Mouse (Mus musculus) ZHBTc4 (cell line): Measurements from ENCODE around the gene Ppp1r13b.

ENCODE experiments used
- DNase-seq: peaks from one replicate; pipeline ENCODE4 v3.0.0-alpha.2; 2011; ENCODE audit warnings: low read depth, low spot score

The Ppp1r13b gene

DNA sequence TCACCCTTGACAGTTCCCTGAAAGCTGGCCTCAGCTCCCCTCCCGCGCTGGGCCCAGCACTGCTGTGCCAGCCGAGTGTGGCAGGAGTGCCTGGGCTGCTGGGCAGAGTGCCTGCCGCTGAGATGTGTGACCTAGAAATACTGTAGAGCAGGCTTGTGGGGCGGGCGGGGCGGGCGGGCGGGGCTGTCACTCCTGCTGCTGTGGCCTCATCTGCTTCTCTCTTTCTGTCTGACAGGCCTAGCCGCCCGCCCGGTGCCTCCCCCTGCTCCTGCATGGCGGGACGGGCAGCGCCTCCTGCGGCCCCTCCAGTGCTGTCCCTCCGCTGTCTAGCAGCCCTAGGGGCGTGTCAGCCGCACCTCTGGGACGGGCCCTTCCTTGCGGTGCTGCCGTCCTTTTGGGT, 113.8 kb downstream of the Ppp1r13b start:
- no peak for DNase-seq

DNA sequence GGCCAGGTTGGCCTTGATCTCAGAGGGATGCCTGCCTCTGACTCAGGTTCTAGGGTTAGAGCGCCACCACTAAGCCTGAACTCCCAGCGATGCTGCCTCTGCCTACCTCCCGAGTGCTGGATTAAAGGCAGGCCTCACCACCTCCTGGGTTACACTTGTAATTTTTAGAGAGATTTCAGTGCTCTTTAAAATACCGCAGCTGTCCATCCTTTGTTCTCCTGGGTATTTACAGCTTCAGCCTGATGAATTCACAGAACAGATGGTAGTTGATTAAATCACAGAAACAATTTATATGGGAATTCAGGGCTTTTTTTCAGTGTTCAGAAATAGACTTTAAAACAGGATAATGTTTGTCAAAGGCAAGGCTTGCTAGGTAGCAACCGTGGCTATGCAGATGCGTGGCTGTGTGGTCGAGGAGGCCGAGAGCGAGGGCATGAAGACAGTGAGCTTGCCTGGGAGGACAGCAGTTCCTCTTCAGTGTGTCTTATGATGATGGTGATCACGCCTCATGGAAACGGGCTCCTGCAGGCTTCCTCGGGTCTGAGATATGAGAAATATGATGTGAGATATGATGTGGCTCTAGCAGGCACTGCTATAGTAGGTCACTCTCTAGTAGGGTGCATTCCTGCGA, 116.3 kb downstream of the Ppp1r13b start:
- DNase-seq = no peak

DNA sequence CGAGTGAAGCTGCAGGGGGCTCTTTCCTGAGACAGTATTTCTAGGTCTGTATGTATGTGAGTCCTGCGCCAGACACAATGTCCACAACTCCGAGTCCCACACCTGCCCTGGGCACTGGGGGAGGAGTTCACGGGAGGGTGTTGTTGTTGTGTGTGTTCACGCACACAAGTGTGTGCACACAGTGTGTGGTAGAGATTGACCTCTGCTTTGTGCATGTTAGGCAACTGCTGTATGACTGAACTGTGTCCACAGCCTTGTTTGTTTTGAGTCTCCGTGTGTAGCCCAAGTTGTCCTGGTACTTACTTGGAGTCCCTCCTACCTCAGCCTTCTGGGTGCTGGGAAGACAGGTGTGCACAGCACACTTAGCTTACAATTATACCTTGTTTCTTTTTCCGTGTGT, 117.3 kb downstream of the Ppp1r13b start:
- DNase-seq = no peak

- DNase-seq = no peak
Observed at GRCm38 (mm10) chr12:111790090-111790489, 117.8 kb downstream of the Ppp1r13b start.

- DNase-seq = no peak
Observed at GRCm38 (mm10) chr12:111787015-111787414, 120.9 kb downstream of the Ppp1r13b start.

- DNase-seq = no peak
Observed at GRCm38 (mm10) chr12:111785174-111785573, 122.7 kb downstream of the Ppp1r13b start.

GRCm38 (mm10) chr12:111779544-111779943, 128.4 kb downstream of the Ppp1r13b start:
- peak; percentile 62 for DNase-seq
